Mouse (Mus musculus) lung, embryonic 15.5 days (tissue): Measurements from ENCODE around the gene Mvb12a. TPM values are rescaled to one million over a fixed set of nuclear protein-coding genes. Genes with fewer than 3 reads are reported as not detected.

Experiments used
- ATAC-seq: fragments of 200-750 bp; cut with Nextera tagmentation; 2 replicates; pipeline ENCODE4 v1.8.0; 2017; ENCODE audit warnings: moderate number of reproducible peaks, borderline replicate concordance; ENCODE audit not compliant: low FRiP score, low TSS enrichment; ENCODE audit errors: extremely low read depth
- H3K27ac ChIP-seq: fragments of 300-500 bp; sonication (generic); 2 replicates; pipeline ENCODE4 v1.5.1; 2015; ENCODE audit warnings: moderate library complexity, mild to moderate bottlenecking, inconsistent platforms
- H3K27me3 ChIP-seq: fragments of 300-500 bp; sonication (generic); 2 replicates; pipeline ENCODE4 v1.6.1; 2015; ENCODE audit warnings: inconsistent platforms
- H3K36me3 ChIP-seq: fragments of 300-500 bp; sonication (generic); 2 replicates; pipeline ENCODE4 v1.6.1; 2015; ENCODE audit warnings: inconsistent platforms
- H3K4me1 ChIP-seq: fragments of 300-500 bp; sonication (generic); 2 replicates; pipeline ENCODE4 v1.6.1; 2015; ENCODE audit warnings: inconsistent platforms
- H3K4me2 ChIP-seq: fragments of 300-500 bp; sonication (generic); 2 replicates; pipeline ENCODE4 v1.6.1; 2015; ENCODE audit warnings: inconsistent platforms, mild to moderate bottlenecking, moderate library complexity
- H3K4me3 ChIP-seq: fragments of 300-500 bp; sonication (generic); 2 replicates; pipeline ENCODE4 v1.5.1; 2015; ENCODE audit warnings: mild to moderate bottlenecking, inconsistent platforms
- H3K9ac ChIP-seq: fragments of 300-500 bp; sonication (generic); 2 replicates; pipeline ENCODE4 v1.6.1; 2015; ENCODE audit warnings: inconsistent platforms
- H3K9me3 ChIP-seq: fragments of 300-500 bp; sonication (generic); 2 replicates; pipeline ENCODE4 v1.6.1; 2016; ENCODE audit warnings: inconsistent platforms
- WGBS: fragments of 180-500 bp; shearing (Covaris S2); methylation state at CpG from one replicate; pipeline ENCODE4 v1.1.7; 2015; 5-methylcytosine and 5-hydroxymethylcytosine counted together
- polyA plus RNA-seq: library from polyadenylated mRNA; unstranded; fragments of >200 nt; fragmentation: Nextera tagmentation; extraction: Ambion mirVana; gene quantifications from 2 replicates; pipeline ENCODE4 v1.2.1, GENCODE M21; 2015

Mvb12a gene
- polyA plus RNA-seq, 1 experiment from 2014 or later: 95.2 TPM

- no peak overlapping the region for H3K9ac ChIP-seq
Measured at GRCm38 (mm10) chr8:71554644-71555043, 11.9 kb downstream of the Mvb12a start.

DNA sequence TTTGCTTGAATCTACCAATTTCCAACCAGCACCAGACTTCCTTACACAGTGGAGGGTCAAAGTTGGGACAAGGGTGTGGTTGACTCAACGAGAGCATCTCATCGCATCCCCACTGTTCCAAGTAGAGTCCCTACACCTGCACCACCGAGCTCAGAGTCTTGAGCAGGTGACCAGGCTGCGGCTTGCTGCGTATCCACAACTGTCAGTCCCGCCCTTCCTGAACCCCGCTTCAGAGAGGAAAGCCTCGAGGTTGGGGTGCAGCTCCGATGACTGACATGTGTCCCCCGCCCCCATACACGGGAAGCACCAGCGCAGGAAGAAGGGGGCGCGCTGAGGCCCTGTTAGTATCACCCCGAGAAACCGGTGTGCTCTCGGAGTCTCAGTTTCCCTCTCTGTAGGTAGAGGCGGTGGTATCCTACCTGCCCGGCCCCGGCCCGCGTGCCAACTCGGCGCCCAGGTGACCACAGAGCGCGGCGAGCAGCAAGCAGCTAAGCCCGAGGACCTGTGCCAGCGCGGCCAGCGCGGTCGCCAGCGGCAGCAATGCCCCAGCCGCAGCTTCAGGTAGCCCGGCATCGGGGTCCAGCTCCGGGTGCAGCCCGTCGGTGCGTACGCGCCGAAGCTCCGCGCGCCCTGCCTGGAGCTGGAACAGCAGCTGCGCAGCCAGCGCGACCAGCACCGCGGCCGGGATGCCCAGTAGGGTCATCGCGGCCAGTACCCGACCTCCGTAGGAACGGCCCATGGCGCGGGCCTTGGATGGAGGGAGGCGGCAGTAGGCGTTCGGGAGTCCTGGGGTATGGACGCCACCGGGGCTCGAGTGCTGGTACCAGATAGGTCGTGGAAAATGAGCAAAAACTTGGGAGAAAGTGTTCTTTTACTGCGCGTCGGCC, 15.6 kb downstream of the Mvb12a start, which contains the start of gene Tmem221:
Tmem221 (minus strand) TSS at position 801 of the 887 bp plus-strand sequence.
- H3K27me3 ChIP-seq: peaks cover 71% of the 10 kb centered on the region
- 3% methylated on average over 70 of the region's 70 CpGs for WGBS
- H3K9me3 ChIP-seq: no peaks in the 10 kb centered on the region
- H3K4me2 ChIP-seq: peak within 1 kb of the TSS; percentile 89
- H3K4me1 ChIP-seq: peaks cover 28% of the 10 kb centered on the region
- H3K9ac ChIP-seq: peak within 1 kb of the TSS; percentile 33
- H3K4me3 ChIP-seq: peak within 1 kb of the TSS; percentile 49
- ATAC-seq: peak; percentile 33
- H3K36me3 ChIP-seq: no peaks in the 10 kb centered on the region
- H3K27ac ChIP-seq: no peak within 1 kb of the TSS

More at GRCm38 (mm10) chr8:71554644-71555043, 11.9 kb downstream of the Mvb12a start:
- H3K4me1 ChIP-seq: peaks cover 24% of the 10 kb centered on the region
- no peak overlapping the region for H3K4me2 ChIP-seq
- ATAC-seq: no peak
- H3K27me3 ChIP-seq: peaks cover 37% of the 10 kb centered on the region
- H3K4me3 ChIP-seq: no peak overlapping the region
- no peak overlapping the region; the same call in 1 of the 2 replicates for H3K27ac ChIP-seq
- H3K36me3 ChIP-seq: no peaks in the 10 kb centered on the region
- H3K9me3 ChIP-seq: no peaks in the 10 kb centered on the region
- 74% methylated on average over 2 of the region's 2 CpGs for WGBS

DNA sequence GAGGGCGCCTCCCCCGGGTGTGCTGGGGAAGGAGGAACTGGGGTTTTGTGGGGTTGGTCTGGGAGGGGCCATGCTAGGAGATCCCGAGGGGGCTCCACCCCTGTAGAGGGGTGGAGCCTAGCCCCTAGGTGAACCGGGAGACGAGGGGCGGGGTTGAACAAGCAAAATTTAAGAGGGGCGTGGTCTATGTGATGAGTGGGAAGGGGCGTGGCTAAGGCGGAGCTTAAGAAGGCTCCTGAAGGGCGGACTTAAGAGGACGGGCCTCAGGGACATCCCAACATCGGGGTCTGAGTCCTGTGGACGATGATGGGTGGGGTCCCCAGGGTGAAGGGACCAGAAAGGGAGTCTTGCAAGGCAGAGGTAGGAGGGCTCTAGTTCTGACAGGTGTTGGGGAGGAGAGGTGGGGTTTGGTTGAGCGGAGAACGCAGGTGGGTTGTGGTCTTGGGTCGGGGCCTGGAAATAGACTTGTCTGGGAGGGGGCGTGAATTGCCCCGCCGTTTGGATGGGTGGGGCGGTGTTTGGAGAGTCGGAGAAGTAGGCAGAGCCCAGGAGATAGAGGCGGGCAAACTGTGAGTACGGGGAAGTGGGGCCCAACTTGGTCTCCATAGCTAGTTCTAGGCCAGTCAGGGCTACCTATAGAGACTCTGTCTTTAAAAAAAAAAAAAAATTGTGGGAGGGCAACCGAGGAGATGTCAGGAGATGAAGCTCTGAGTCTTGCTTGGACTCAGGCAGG, 16.4 kb downstream of the Mvb12a start:
- 2% methylated on average over 24 of the region's 24 CpGs for WGBS
- Histone ChIP-seq H3K36me3 (no peaks in the 10 kb centered on the region), H3K4me1 (peaks cover 27% of the 10 kb centered on the region), H3K9me3 (0 out of 2 replicates have a peak, but pooled peaks cover 2% of the 10 kb centered on the region), H3K9ac (peak overlapping the region; percentile 33), H3K4me2 (peak overlapping the region; percentile 89), H3K27me3 (peaks cover 79% of the 10 kb centered on the region), H3K4me3 (peak overlapping the region; percentile 49), H3K27ac (no peak overlapping the region)
- peak; percentile 65 for ATAC-seq

- Histone ChIP-seq H3K27me3 (peaks cover 79% of the 10 kb centered on the region), H3K36me3 (no peaks in the 10 kb centered on the region), H3K4me3 (no peak overlapping the region), H3K9ac (no peak overlapping the region), H3K4me1 (peaks cover 23% of the 10 kb centered on the region), H3K27ac (no peak overlapping the region), H3K9me3 (0 out of 2 replicates have a peak, but pooled peaks cover 3% of the 10 kb centered on the region), H3K4me2 (no peak overlapping the region)
- WGBS: 53% methylated on average over 3 of the region's 3 CpGs
- ATAC-seq: no peak
Measured at GRCm38 (mm10) chr8:71560071-71560470, 17.3 kb downstream of the Mvb12a start.

GRCm38 (mm10) chr8:71560765-71561164, 18.0 kb downstream of the Mvb12a start:
- Histone ChIP-seq H3K27me3 (peaks cover 76% of the 10 kb centered on the region), H3K4me1 (peaks cover 23% of the 10 kb centered on the region), H3K9ac (no peak overlapping the region), H3K36me3 (no peaks in the 10 kb centered on the region), H3K4me2 (no peak overlapping the region), H3K9me3 (0 out of 2 replicates have a peak, but pooled peaks cover 3% of the 10 kb centered on the region), H3K27ac (no peak overlapping the region), H3K4me3 (no peak overlapping the region)
- WGBS: 84% methylated on average over 5 of the region's 5 CpGs
- no peak for ATAC-seq

- Histone ChIP-seq H3K9me3 (0 out of 2 replicates have a peak, but pooled peaks cover 3% of the 10 kb centered on the region), H3K27me3 (peaks cover 74% of the 10 kb centered on the region), H3K4me3 (no peak overlapping the region), H3K9ac (no peak overlapping the region), H3K4me2 (no peak overlapping the region), H3K27ac (no peak overlapping the region), H3K36me3 (no peaks in the 10 kb centered on the region), H3K4me1 (peaks cover 23% of the 10 kb centered on the region)
- no peak for ATAC-seq
- 3% methylated on average over 15 of the region's 15 CpGs for WGBS
Measured at GRCm38 (mm10) chr8:71561401-71561800, 18.7 kb downstream of the Mvb12a start.

DNA sequence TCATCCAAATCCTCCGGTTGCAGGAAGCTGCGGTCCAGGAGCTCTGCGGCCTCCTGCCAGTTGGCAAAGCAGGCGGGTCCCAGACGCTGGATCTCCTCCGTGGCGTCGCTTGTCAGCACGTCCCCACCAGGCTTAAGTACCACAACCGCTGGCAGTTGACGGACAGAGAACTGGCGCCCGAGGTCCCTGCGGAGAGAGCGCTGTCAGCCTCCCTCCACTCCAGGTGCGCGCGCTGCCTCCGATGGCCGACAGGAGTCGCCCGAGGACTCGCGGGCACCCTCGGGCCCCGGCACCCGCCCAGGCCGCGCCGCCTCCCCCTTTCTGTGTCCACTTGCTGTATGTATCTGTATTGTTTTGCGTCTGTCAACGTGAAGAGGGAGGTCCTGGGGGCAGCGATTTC, 20.0 kb downstream of the Mvb12a start:
- under 1% methylated on average over 33 of the region's 33 CpGs for WGBS
- Histone ChIP-seq H3K9ac (no peak overlapping the region), H3K36me3 (no peaks in the 10 kb centered on the region), H3K27me3 (peaks cover 61% of the 10 kb centered on the region), H3K9me3 (0 out of 2 replicates have a peak, but pooled peaks cover 3% of the 10 kb centered on the region), H3K4me2 (peak overlapping the region; percentile 51), H3K27ac (no peak overlapping the region), H3K4me1 (peaks cover 23% of the 10 kb centered on the region), H3K4me3 (peak overlapping the region; percentile 17)
- ATAC-seq: peak; percentile 12; the same call in 1 of the 2 replicates

DNA sequence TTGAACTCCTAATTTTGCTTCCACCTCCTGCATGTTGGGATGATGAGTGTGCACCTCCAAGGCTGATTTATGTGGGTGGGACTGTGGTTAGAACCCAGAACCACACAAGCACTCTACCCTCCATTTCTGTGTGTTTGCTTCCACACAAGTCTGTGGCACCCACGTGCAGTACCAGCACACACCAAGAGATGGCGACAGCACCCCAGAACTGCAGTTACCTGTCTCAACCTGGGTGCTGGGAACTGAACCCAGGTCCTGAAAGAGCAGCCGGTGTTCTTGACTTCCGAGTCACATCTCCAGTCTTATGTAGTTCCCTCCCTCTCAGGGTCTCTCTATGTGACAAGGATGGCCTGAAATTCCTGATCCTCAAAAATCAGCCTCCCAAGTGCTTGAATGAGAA, 21.3 kb downstream of the Mvb12a start:
- Histone ChIP-seq H3K4me2 (no peak overlapping the region), H3K9ac (no peak overlapping the region), H3K9me3 (0 out of 2 replicates have a peak, but pooled peaks cover 3% of the 10 kb centered on the region), H3K27me3 (peaks cover 48% of the 10 kb centered on the region), H3K4me3 (no peak overlapping the region), H3K36me3 (no peaks in the 10 kb centered on the region), H3K27ac (no peak overlapping the region), H3K4me1 (peaks cover 21% of the 10 kb centered on the region)
- WGBS: 87% methylated on average over 4 of the region's 4 CpGs
- no peak for ATAC-seq

DNA sequence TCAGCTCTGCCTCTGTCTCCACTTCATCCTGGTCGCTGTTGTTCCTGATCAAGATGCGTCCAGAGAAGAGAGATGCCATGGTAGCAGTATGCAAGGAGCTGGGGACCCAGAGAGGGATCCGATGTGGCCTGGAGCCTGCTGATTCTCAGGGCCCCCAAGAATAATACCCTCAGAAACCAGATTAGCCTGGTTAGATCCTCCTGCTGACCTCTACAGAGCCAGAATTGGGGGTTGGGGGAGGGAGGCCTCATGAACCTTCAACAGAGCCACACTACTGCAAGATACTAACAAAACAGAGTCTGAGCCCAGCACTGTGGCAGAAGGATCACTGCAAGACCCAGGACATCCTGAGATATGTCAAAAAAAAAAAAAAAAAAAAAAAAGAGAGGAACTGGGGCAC, 23.8 kb downstream of the Mvb12a start, which contains the start of gene Nxnl1:
Nxnl1 (minus strand) TSS at position 101 of the 400 bp plus-strand sequence.
- ATAC-seq: no peak
- Histone ChIP-seq H3K9me3 (0 out of 2 replicates have a peak, but pooled peaks cover 3% of the 10 kb centered on the region), H3K4me3 (no peak within 1 kb of the TSS), H3K9ac (no peak within 1 kb of the TSS), H3K4me1 (peaks cover 36% of the 10 kb centered on the region), H3K27me3 (peaks cover 25% of the 10 kb centered on the region), H3K27ac (no peak within 1 kb of the TSS), H3K36me3 (no peaks in the 10 kb centered on the region), H3K4me2 (no peak within 1 kb of the TSS)
- WGBS: 76% methylated on average over 3 of the region's 3 CpGs

DNA sequence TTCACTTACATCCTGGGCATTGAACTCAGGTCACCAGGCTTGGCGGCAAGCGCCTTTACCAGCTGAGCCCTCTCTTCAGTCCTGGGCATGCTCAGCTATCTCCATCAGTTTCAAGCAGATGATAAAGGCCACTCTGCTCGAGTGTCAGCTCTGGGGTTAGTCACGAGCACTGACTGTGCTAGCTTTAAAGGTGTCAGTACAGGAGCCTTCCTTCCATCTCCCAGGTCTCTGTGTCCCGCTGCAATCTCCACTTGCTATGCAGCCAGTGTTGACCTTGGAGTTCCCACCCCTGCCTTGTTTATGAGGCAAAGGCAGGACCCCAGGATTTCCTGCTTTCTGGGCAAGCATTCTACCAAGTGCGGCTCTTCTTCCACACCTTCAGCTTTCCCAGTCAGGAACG, 24.9 kb downstream of the Mvb12a start:
- no peak overlapping the region for H3K4me3 ChIP-seq
- no peaks in the 10 kb centered on the region for H3K36me3 ChIP-seq
- no peak for ATAC-seq
- H3K27ac ChIP-seq: no peak overlapping the region
- 0 out of 2 replicates have a peak, but pooled peaks cover 3% of the 10 kb centered on the region for H3K9me3 ChIP-seq
- no peak overlapping the region for H3K9ac ChIP-seq
- H3K4me2 ChIP-seq: no peak overlapping the region
- H3K4me1 ChIP-seq: peaks cover 41% of the 10 kb centered on the region
- WGBS: 60% methylated on average over 7 of the region's 7 CpGs
- H3K27me3 ChIP-seq: peaks cover 15% of the 10 kb centered on the region

GRCm38 (mm10) chr8:71568387-71568937, 25.7 kb downstream of the Mvb12a start, which contains the start of gene Slc27a1:
Gene Slc27a1, plus strand, starts transcription at chr8:71568882.
- peak within 1 kb of the TSS; percentile 51 for H3K9ac ChIP-seq
- WGBS: 9% methylated on average over 13 of the region's 13 CpGs
- H3K27me3 ChIP-seq: peaks cover 6% of the 10 kb centered on the region
- H3K9me3 ChIP-seq: 0 out of 2 replicates have a peak, but pooled peaks cover 3% of the 10 kb centered on the region
- ATAC-seq: no peak
- H3K36me3 ChIP-seq: no peaks in the 10 kb centered on the region
- H3K27ac ChIP-seq: peak within 1 kb of the TSS; percentile 92
- H3K4me2 ChIP-seq: peak within 1 kb of the TSS; percentile 82
- H3K4me1 ChIP-seq: peaks cover 40% of the 10 kb centered on the region
- H3K4me3 ChIP-seq: peak within 1 kb of the TSS; percentile 66
